ENCODE assay signal across 8 mouse cellular contexts in the genomic region with DNA sequence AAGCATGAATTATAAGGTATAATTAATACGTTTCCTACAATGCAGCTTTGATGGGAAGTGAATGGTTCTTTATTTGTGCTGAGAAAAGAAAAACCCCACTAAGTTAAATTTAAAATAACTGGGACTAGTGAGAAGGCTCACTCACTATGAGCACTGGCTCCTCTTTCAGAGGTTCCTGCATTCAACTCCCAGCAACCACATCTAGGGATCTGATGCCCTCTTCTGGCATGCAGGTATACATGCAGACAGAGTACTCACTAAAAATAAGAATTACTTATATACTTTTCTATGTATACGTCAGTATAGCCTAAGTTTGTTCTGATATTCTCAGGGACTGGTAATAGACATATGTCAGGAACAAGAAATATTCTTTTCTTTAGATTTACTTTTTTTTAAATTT. TPM values are rescaled to one million over a fixed set of nuclear protein-coding genes. Genes with fewer than 3 reads are reported as not detected.
DNase-seq lines count a peak whose midpoint lies in the region; ATAC-seq and TF ChIP-seq lines count a peak whose summit lies in the region.

No protein-coding gene starts in this region.

- no peaks in the 10 kb centered on the region for H3K27me3 ChIP-seq in liver, embryonic 14.5 days (ENCODE audit: control insufficient read depth, insufficient read depth, low read length)

- TF ChIP-seq CTCF in liver, embryonic 14.5 days (IDR thresholded peaks at IDR 0.05; ENCODE audit: low read depth): peak; percentile 34; the same call in 1 of the 2 replicates

- WGBS in liver, embryonic 14.5 days (ENCODE audit: insufficient replicate concordance): 42% methylated on average over 2 of the region's 2 CpGs

- peak; percentile 18 for DNase-seq in heart, postnatal 4 days
- no peak for DNase-seq in heart, adult 18-20 months
- DNase-seq in A20 (ENCODE audit: low read depth, low spot score): peak; percentile 49
- peak; percentile 69 for DNase-seq in brain, adult 2 months (ENCODE audit: low read depth, low spot score)
- DNase-seq in liver, embryonic 14.5 days (ENCODE audit: low read depth in 3 of 3, low spot score in 3 of 3): no peak
- DNase-seq in spleen, postnatal 10 days (ENCODE audit: low spot score in 2 of 2): no peak
- no peak for DNase-seq in c-Kit-positive CD71-positive TER-119-positive erythroid progenitor cells, embryonic 14.5 days (ENCODE audit: low spot score)

- no peak overlapping the region for H3K27ac ChIP-seq in liver, embryonic 14.5 days

- no peak overlapping the region for H3K4me3 ChIP-seq in liver, embryonic 14.5 days (ENCODE audit: insufficient read depth in 1 of 2, low read depth in 2 of 2, low read length in 2 of 2)

- H3K9me3 ChIP-seq in liver, embryonic 14.5 days (ENCODE audit: control insufficient read depth, low read length): no peaks in the 10 kb centered on the region

- no peak overlapping the region for H3K9ac ChIP-seq in liver, embryonic 14.5 days (replicated peaks)

- ATAC-seq in liver, embryonic 14.5 days (ENCODE audit: insufficient read depth): no peak
- ATAC-seq in megakaryocyte, adult 5-6 weeks (ENCODE audit: poor library complexity, severe bottlenecking): no peak

- H3K36me3 ChIP-seq in liver, embryonic 14.5 days (replicated peaks; ENCODE audit: control insufficient read depth, insufficient read depth, low read depth): no peaks in the 10 kb centered on the region

- no peak for TF ChIP-seq EP300 in liver, embryonic 14.5 days (IDR thresholded peaks at IDR 0.05; ENCODE audit: low read depth)

- no peak overlapping the region for H3K4me2 ChIP-seq in liver, embryonic 14.5 days (ENCODE audit: low read depth)

- H3K4me1 ChIP-seq in liver, embryonic 14.5 days (replicated peaks; ENCODE audit: control insufficient read depth in 2 of 2, insufficient read depth in 2 of 2, low read length in 1 of 2): no peaks in the 10 kb centered on the region

RNA-seq across cellular contexts. Expression of gene Irak1bp1, which starts 24.7 kb away (rescaled TPM):
- 1 to 10 TPM; 3.9 to 4.1 TPM for total RNA-seq in heart, postnatal 4 days (2021)
- 1 to 10 TPM; 2.0 to 2.3 TPM for total RNA-seq in heart, adult 18-20 months (2021)
- 0.41 and 0.65 TPM in 2 replicates for polyA plus RNA-seq in liver, embryonic 14.5 days (2012; rRNA removed)
- 0.91 and 1.2 TPM in 2 replicates for polyA plus RNA-seq in liver, embryonic 14.5 days (2014; fragmentation: Nextera tagmentation; extraction: Ambion mirVana)
- not detected in 2 replicates for total RNA-seq in megakaryocyte, adult 5-6 weeks (2015)
- 0.18 TPM in 1 of 2 replicates, not detected in the other for total RNA-seq in megakaryocyte, adult 5-6 weeks (2017)

Comparison
In these comparisons a context has a peak if more than half of its experiments do, and no peak if none do; other contexts are left out.
1. DNase-seq: peak in heart, postnatal 4 days (single experiment), A20 (single experiment) and brain, adult 2 months (single experiment); none in heart, adult 18-20 months (0 of 2), liver, embryonic 14.5 days (0 of 3), spleen, postnatal 10 days (0 of 2) and c-Kit-positive CD71-positive TER-119-positive erythroid progenitor cells, embryonic 14.5 days (single experiment).